Mouse (Mus musculus): ENCODE measurements around the gene Xpo5.

DNA sequence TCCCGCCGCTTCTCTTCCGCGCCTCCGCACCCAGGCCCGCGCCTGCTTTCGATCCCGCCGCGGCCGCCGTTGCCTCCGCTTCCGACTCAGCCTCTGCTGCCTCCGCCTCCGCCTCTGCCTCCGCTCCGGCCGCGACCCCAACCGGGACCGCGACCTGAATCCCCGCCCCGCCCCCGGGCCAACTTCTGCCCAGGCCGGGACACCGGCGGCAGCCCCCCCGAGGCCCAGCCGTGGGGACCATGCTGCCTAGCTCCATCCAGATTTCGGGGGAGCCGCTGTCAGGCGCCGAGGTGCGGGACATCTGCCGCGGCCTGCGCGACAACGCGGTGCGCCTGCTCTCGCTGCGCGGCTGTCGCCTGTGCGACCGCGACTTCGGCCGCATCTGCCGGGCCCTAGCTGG is 51.5 kb downstream of the Xpo5 start:
- TF ChIP-seq CTCF (IDR thresholded peaks at IDR 0.05; ENCODE audit: control insufficient read depth, insufficient read depth, insufficient read length) (no peak), CEBPB (IDR thresholded peaks at IDR 0.05; ENCODE audit: low read depth) (no peak)
